Mouse (Mus musculus) liver, postnatal 0 days (tissue): ENCODE measurements around the gene Tnf. TPM values are rescaled to one million over a fixed set of nuclear protein-coding genes. Genes with fewer than 3 reads are reported as not detected.

Experiments
- ATAC-seq: fragments of 200-750 bp; cut with Nextera tagmentation; 2 replicates; pipeline ENCODE4 v1.8.0; 2017; ENCODE audit warnings: mild to moderate bottlenecking, moderate library complexity
- DNase-seq: peaks from one replicate; pipeline ENCODE4 v3.0.0-alpha.2; 2016
- H3K27ac ChIP-seq: fragments of 300-500 bp; sonication (generic); 2 replicates; pipeline ENCODE4 v1.5.1; 2014; ENCODE audit warnings: antibody characterized with exemption, moderate library complexity, mild to moderate bottlenecking, low read depth
- H3K27me3 ChIP-seq: fragments of 300-500 bp; sonication (generic); 2 replicates; pipeline ENCODE4 v1.6.1; 2014; ENCODE audit warnings: low read length, control low read depth, mixed read lengths; ENCODE audit not compliant: insufficient read depth
- H3K36me3 ChIP-seq: fragments of 300-500 bp; sonication (generic); replicated peaks from 2 replicates; pipeline ENCODE4 v1.6.1; 2014; ENCODE audit warnings: mild to moderate bottlenecking, control low read depth, low read length, moderate library complexity, mixed read lengths; ENCODE audit not compliant: insufficient read depth
- H3K4me1 ChIP-seq: fragments of 300-500 bp; sonication (generic); 2 replicates; pipeline ENCODE4 v1.6.1; 2014; ENCODE audit warnings: antibody characterized with exemption, mild to moderate bottlenecking, control low read depth; ENCODE audit not compliant: insufficient read depth
- H3K4me2 ChIP-seq: fragments of 300-500 bp; sonication (generic); 2 replicates; pipeline ENCODE4 v1.6.1; 2014; ENCODE audit warnings: low read depth, mild to moderate bottlenecking, low read length, moderate library complexity, mixed read lengths
- H3K4me3 ChIP-seq: fragments of 300-500 bp; sonication (generic); 2 replicates; pipeline ENCODE4 v1.5.1; 2014; ENCODE audit warnings: low read depth, low read length
- H3K9ac ChIP-seq: fragments of 300-500 bp; sonication (generic); replicated peaks from 2 replicates; pipeline ENCODE4 v1.6.1; 2014; ENCODE audit warnings: mild to moderate bottlenecking, moderate library complexity
- H3K9me3 ChIP-seq: fragments of 300-500 bp; sonication (generic); 2 replicates; pipeline ENCODE4 v1.6.1; 2016; ENCODE audit warnings: mild to moderate bottlenecking, control low read depth, low read length, mixed read lengths
- CTCF ChIP-seq: sonication (generic); IDR thresholded peaks from 2 replicates; pipeline ENCODE4 v1.5.1; 2016; ENCODE audit warnings: antibody characterized with exemption, low read depth
- EP300 ChIP-seq: IDR thresholded peaks from 2 replicates; pipeline ENCODE4 v1.6.1; 2016; ENCODE audit warnings: antibody characterized with exemption, low read depth, mild to moderate bottlenecking
- WGBS: fragments of 180-500 bp; shearing (Covaris S2); extraction: QIAGEN DNeasy Blood & Tissue Kit; methylation state at CpG from one replicate; pipeline ENCODE4 v1.1.7; 2014; ENCODE audit not compliant: insufficient replicate concordance; 5-methylcytosine and 5-hydroxymethylcytosine counted together
- polyA plus RNA-seq: library from polyadenylated mRNA; unstranded; fragments of >200 nt; fragmentation: Nextera tagmentation; extraction: Ambion mirVana; gene quantifications from 2 replicates; pipeline ENCODE4 v1.2.1, GENCODE M21; 2015

Tnf gene
- polyA plus RNA-seq, 1 experiment from 2014 or later: 0.59 TPM

DNA sequence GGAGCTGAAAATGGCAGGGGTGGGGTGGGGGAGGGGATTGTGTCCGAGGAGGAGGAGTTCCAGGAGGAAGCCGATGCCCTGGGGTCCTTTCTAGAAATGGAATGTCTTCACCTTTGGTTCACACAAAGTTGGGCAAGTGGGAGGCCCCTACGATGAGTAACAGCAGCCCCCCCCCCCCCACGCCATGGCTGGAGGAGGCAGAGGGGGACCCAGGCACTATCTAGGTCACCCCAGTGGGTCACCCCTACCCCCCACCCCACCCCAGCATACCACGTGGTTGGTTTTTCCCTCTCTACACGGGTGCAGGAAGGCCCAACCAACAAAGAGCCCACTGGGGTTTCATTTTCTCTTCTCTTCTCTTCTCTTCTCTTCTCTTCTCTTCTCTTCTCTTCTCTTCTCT lies 4.7 kb downstream of the Tnf start:
- Histone ChIP-seq H3K4me1 (peaks cover 14% of the 10 kb centered on the region), H3K9me3 (no peaks in the 10 kb centered on the region), H3K27me3 (peaks cover 23% of the 10 kb centered on the region), H3K36me3 (no peaks in the 10 kb centered on the region; the same call in 1 of the 2 replicates), H3K4me3 (no peak overlapping the region), H3K4me2 (no peak overlapping the region), H3K27ac (no peak overlapping the region), H3K9ac (no peak overlapping the region)
- ATAC-seq: no peak
- TF ChIP-seq EP300 (no peak), CTCF (no peak)
- WGBS: 24% methylated on average over 4 of the region's 6 CpGs
- DNase-seq: no peak

DNA sequence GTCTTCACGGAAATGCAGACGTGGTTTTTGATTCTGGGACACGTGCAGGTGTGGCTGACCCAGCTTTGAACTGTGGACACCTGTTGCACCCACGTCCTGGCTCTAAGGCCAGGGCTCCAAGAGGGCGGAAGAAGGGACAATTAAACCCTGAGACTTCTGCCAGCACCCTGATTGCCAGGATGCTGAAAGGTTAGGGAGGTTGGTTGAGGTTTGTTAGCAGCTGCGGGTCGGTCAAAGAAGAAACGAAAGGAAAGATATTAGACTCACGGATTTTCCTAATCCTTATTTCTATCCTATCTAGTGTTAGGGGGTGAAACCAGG lies 5.5 kb downstream of the Tnf start:
- Histone ChIP-seq H3K36me3 (no peaks in the 10 kb centered on the region; the same call in 1 of the 2 replicates), H3K9me3 (no peaks in the 10 kb centered on the region), H3K9ac (no peak overlapping the region), H3K4me1 (peaks cover 16% of the 10 kb centered on the region), H3K4me3 (peak overlapping the region; percentile 44), H3K27ac (no peak overlapping the region), H3K27me3 (peaks cover 20% of the 10 kb centered on the region), H3K4me2 (peak overlapping the region; percentile 80)
- no peak for DNase-seq
- ATAC-seq: no peak
- TF ChIP-seq EP300 (no peak), CTCF (no peak)
- WGBS: 38% methylated on average over 9 of the region's 9 CpGs

DNA sequence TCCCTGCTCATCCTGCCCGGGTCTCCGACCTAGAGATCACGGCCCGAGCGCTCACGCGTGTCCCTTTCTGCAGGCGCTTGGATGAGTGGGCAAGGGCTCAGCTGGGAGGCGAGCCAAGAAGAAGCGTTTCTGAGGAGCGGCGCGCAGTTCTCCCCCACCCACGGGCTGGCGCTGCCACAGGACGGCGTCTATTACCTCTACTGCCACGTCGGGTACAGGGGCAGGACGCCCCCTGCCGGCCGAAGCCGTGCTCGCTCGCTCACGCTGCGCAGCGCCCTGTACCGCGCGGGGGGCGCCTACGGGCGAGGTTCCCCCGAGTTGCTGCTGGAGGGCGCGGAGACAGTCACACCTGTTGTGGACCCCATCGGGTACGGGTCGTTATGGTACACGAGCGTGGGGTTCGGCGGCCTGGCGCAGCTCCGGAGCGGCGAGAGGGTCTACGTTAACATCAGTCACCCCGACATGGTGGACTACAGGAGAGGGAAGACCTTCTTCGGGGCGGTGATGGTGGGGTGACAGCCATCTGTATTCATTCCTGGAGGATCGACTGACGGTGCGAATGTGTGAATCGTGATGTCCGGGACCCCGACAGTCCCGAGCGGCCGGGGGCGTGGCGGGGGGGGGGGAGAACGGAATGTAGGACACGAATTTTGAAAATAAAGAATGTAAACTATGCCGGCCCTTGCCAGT lies 6.0 kb downstream of the Tnf start:
- ATAC-seq (peak; percentile 82), DNase-seq (peak; percentile 88)
- H3K4me3 ChIP-seq: peak overlapping the region; percentile 44
- peaks cover 16% of the 10 kb centered on the region for H3K27me3 ChIP-seq
- TF ChIP-seq EP300: no peak
- peak; percentile 98 for TF ChIP-seq CTCF
- H3K9ac ChIP-seq: peak overlapping the region; percentile 35
- no peaks in the 10 kb centered on the region; the same call in 1 of the 2 replicates for H3K36me3 ChIP-seq
- peak overlapping the region; percentile 78; the same call in 1 of the 2 replicates for H3K27ac ChIP-seq
- WGBS: 1% methylated on average over 57 of the region's 66 CpGs
- peak overlapping the region; percentile 80 for H3K4me2 ChIP-seq
- peaks cover 16% of the 10 kb centered on the region for H3K4me1 ChIP-seq
- no peaks in the 10 kb centered on the region for H3K9me3 ChIP-seq

DNA sequence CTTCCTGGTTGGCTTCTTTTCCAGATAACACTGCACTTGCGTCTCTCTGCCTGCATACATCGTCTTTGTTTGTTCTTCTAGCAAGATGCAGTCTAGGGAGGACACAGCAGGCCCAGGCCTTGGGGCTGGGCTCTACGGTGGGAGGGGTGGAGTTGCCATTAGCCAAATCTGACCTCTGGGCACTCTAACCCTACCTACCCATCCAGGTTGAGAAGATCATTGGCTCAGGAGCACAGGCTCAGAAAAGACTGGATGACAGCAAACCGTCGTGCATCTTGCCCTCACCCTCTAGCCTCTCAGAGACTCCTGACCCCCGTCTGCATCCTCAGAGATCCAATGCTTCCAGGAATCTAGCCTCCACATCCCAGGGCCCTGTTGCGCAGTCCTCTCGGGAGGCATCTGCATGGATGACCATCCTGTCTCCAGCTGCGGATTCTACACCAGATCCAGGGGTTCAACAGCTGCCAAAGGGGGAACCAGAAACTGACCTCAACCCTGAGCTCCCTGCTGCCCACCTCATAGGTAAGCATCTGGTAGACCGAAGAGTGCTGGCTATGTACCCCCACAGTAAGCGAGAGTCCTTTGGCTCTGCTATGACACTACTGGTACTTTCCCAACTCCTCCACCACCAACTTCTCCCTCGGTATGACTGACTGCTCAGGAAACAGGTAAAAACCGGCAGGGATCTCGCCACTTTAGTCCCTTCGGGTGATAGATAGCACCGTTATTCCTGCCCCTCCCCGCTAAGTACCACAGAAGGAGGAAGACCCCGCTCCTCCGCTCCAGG lies 6.8 kb downstream of the Tnf start:
- Histone ChIP-seq H3K4me2 (peak overlapping the region; percentile 80), H3K36me3 (no peaks in the 10 kb centered on the region; the same call in 1 of the 2 replicates), H3K27me3 (peaks cover 13% of the 10 kb centered on the region), H3K9ac (peak overlapping the region; percentile 35), H3K4me1 (peaks cover 16% of the 10 kb centered on the region), H3K27ac (peak overlapping the region; percentile 78), H3K4me3 (peak overlapping the region; percentile 44), H3K9me3 (no peaks in the 10 kb centered on the region)
- 34% methylated on average over 19 of the region's 19 CpGs for WGBS
- no peak for TF ChIP-seq EP300
- no peak for TF ChIP-seq CTCF
- DNase-seq (no peak), ATAC-seq (peak; percentile 27; the same call in 1 of the 2 replicates)

DNA sequence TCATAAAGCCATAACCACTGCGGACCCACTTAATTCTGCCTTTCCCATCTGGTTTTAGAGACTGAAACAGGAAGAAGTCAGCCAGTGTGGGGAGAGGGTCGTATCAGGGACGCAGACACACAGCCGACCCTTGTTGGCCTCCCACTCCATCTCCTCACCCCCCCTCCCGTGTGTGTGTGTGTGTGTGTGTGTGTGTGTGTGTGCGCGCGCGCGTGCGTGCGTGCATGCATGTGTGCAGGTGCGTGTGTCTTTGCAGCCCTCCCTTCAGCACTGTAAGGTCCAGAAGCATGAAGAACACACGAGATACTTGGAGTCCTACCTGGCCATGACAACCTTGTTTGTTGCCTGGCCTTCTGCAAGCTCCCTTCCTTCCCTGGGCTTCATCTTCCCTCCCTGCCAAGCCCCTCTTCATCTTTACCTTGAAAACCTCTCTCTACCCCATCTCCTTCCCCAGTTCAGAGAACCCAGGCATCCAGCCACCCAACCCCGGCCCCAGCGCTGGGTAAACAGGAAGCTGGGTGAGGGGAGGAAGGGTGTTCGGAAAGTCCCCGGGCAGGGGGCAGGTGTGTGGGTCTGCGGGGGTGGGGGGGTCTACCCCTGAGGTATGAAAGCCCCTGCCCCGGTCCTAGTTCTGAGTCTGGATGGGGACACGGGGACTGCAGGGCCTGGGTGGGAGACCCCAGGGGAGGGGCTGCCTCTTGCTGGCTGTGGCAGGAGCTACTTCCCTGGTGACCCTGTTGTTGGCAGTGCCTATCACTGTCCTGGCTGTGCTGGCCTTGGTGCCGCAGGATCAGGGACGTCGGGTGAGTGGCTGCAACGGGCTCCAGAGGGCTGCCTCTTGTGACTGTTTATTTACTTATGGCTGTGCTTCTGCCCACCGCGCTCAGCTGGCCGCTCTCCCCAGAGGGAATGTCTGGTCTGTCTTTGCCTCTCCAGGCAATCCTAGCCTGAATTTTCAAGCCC lies 7.6 kb downstream of the Tnf start, which contains the start of gene Ltb:
TSS of gene Ltb (plus strand) at position 559 of the 963 bp plus-strand sequence.
- peak within 1 kb of the TSS; percentile 35 for H3K9ac ChIP-seq
- no peak for DNase-seq
- H3K27me3 ChIP-seq: peaks cover 12% of the 10 kb centered on the region
- H3K4me1 ChIP-seq: peaks cover 20% of the 10 kb centered on the region
- peak within 1 kb of the TSS; percentile 44 for H3K4me3 ChIP-seq
- no peaks in the 10 kb centered on the region for H3K9me3 ChIP-seq
- WGBS: 33% methylated on average over 28 of the region's 28 CpGs
- peak within 1 kb of the TSS; percentile 78 for H3K27ac ChIP-seq
- no peaks in the 10 kb centered on the region for H3K36me3 ChIP-seq
- H3K4me2 ChIP-seq: peak within 1 kb of the TSS; percentile 80
- TF ChIP-seq EP300: no peak
- TF ChIP-seq CTCF: no peak
- ATAC-seq: no peak
